Mouse (Mus musculus): Measurements from ENCODE around the gene Gm20696. TPM values are rescaled to one million over a fixed set of nuclear protein-coding genes. Genes with fewer than 3 reads are reported as not detected.

The Gm20696 gene
- polyA plus RNA-seq, 1 experiment: 3.0 TPM

- peak; percentile 47 for TF ChIP-seq POLR2A (IDR thresholded peaks at IDR 0.05; ENCODE audit: extremely low read depth, insufficient read depth, low read length)
- no peak for TF ChIP-seq CTCF (IDR thresholded peaks at IDR 0.05; ENCODE audit: extremely low read depth, insufficient read depth, low read length)
- Histone ChIP-seq H3K4me1 (ENCODE audit: control insufficient read depth, insufficient read depth, low read length) (peaks cover 10% of the 10 kb centered on the region), H3K4me3 (ENCODE audit: insufficient read depth, low read length) (no peak overlapping the region), H3K27ac (ENCODE audit: insufficient read depth, low read length) (peak overlapping the region; percentile 71)
These were observed 3.1 kb upstream of the Gm20696 start for GRCm38 (mm10) chr6:99669481-99670325.

DNA sequence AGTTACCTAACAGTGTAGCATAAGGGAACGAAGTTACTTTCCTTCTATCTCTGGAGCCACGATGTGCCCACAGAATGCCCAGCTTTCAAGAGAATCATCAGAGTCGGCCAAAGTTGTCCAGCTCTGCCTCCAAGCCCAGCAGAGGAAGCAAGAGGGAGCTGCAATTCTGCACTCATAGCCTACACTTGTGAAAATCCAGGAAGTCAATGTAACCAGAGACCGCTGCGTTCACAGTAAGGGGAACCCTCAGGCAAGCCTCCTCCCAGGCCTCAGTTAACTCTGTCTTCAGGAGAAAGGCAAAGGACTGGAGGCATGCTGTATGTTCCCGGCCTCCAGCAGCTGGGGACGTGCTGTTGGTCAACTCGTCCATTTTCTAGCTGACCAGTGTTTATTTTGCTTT is 693 bp upstream of the Gm20696 start:
- Histone ChIP-seq H3K4me1 (ENCODE audit: control insufficient read depth, insufficient read depth, low read length) (peaks cover 12% of the 10 kb centered on the region), H3K4me3 (ENCODE audit: insufficient read depth, low read length) (peak overlapping the region; percentile 42; the same call in 1 of the 2 replicates), H3K27ac (ENCODE audit: insufficient read depth, low read length) (0 out of 2 replicates have a peak overlapping the region, but pooled peaks have one; percentile 43)
- TF ChIP-seq CTCF (IDR thresholded peaks at IDR 0.05; ENCODE audit: extremely low read depth, insufficient read depth, low read length) (no peak), POLR2A (IDR thresholded peaks at IDR 0.05; ENCODE audit: extremely low read depth, insufficient read depth, low read length) (no peak)

DNA sequence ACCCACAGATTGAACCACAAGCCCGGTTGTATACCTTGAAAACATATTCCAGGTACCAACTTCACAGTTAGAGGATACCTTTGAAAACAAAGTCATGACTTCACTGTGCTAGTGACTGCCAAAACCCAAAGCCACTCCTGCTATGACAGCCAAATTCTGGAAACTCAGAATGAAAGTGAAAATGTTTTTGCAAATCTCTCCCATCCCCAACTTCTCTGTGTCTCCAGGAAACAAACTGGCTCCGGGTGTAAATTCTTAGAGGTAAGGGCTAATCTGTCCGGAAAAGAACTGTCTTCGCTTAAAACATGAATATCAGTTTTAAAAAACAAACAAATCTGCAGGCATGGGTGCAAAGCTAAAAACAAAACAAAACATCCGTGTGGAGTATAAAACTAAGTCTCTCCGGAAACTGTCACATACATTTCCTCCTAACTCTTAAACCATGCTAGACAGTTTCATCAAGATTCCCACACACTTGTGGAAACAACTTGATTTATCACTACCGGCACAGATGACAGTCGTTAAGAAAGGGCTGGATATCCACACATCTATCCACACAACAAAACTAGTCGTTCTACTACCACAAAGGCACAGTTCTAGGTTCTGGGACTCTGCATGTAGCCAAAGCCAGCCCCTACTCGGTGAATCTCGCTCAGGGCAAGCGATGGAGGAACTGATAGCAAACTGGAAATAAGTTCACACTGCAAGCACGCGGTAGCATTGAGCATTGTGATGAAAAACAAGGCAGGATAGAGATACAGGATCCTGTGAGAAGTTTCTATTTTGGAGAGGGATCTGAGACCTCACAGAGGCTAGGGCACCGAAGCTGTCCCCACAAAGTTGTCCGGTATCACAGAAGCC is 910 bp downstream of the Gm20696 start:
- H3K4me3 ChIP-seq (ENCODE audit: insufficient read depth, low read length): peak overlapping the region; percentile 42
- no peak overlapping the region for H3K27ac ChIP-seq (ENCODE audit: insufficient read depth, low read length)
- peaks cover 12% of the 10 kb centered on the region for H3K4me1 ChIP-seq (ENCODE audit: control insufficient read depth, insufficient read depth, low read length)
- TF ChIP-seq CTCF (IDR thresholded peaks at IDR 0.05; ENCODE audit: extremely low read depth, insufficient read depth, low read length) (no peak), POLR2A (IDR thresholded peaks at IDR 0.05; ENCODE audit: extremely low read depth, insufficient read depth, low read length) (no peak)

DNA sequence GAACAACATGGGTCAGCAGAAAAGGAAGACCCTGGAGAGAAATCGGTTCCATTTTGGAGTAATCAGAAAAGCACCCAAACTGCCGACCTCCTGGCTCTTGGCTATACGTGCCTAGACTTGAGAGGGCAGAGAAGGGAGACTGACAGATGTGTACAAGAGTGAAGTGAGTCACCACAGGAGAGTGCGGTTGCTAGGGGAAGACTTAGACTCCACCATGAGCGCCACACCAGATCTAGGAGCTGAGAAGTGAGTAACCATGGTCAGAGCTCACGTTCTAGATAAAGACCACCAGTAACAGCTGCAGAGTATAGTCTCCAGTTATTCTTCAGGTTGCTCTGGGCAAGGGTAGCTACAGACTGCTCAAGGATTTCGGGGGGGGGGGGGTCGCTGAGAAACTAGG is 3.4 kb downstream of the Gm20696 start:
- no peak for TF ChIP-seq POLR2A (IDR thresholded peaks at IDR 0.05; ENCODE audit: extremely low read depth, insufficient read depth, low read length)
- no peak for TF ChIP-seq CTCF (IDR thresholded peaks at IDR 0.05; ENCODE audit: extremely low read depth, insufficient read depth, low read length)
- H3K4me1 ChIP-seq (ENCODE audit: control insufficient read depth, insufficient read depth, low read length): peaks cover 5% of the 10 kb centered on the region
- no peak overlapping the region for H3K4me3 ChIP-seq (ENCODE audit: insufficient read depth, low read length)
- no peak overlapping the region for H3K27ac ChIP-seq (ENCODE audit: insufficient read depth, low read length)

DNA sequence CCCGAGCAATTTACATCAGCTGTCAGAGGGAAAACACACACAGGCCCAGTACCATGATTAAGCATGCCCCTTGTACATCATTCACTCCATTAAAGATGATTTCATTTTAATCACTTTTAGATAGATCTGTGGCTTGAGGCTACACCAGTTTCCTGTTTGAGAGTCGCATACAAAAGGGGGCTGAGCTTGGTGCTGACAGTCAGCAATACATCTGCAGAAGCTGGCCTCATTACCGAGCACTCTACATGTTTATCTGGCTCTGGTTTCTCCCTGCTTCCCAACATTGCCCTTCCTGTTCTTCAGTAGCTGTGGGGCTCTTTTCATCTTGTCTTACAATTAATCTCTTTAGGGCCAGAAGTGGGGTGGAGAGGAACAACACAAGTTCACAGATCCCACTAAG is 6.2 kb downstream of the Gm20696 start:
- Histone ChIP-seq H3K4me3 (ENCODE audit: insufficient read depth, low read length) (no peak overlapping the region), H3K4me1 (ENCODE audit: control insufficient read depth, insufficient read depth, low read length) (peaks cover 2% of the 10 kb centered on the region), H3K27ac (ENCODE audit: insufficient read depth, low read length) (no peak overlapping the region)
- TF ChIP-seq POLR2A (IDR thresholded peaks at IDR 0.05; ENCODE audit: extremely low read depth, insufficient read depth, low read length) (no peak), CTCF (IDR thresholded peaks at IDR 0.05; ENCODE audit: extremely low read depth, insufficient read depth, low read length) (no peak)

DNA sequence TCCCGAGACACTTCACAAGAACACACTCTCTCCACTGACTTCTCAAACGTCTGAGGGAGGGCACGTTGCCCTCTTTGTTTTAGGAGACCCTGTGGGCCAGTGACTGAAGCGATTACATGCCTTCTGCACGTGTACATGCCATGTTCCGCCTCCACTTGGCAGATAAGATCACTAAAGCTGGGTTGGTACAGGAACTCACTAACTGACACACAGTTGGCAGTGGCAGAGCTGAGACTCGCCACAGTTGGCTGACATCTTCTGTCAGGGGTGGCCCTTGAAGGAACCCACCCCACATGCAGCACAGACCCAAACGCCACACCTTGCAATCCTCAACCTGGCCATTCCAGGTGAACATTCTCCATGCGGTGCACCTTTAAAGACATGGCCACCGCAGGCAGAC is 8.0 kb downstream of the Gm20696 start:
- Histone ChIP-seq H3K4me3 (ENCODE audit: insufficient read depth, low read length) (no peak overlapping the region), H3K4me1 (ENCODE audit: control insufficient read depth, insufficient read depth, low read length) (no peaks in the 10 kb centered on the region; the same call in 1 of the 2 replicates), H3K27ac (ENCODE audit: insufficient read depth, low read length) (no peak overlapping the region)
- no peak for TF ChIP-seq POLR2A (IDR thresholded peaks at IDR 0.05; ENCODE audit: extremely low read depth, insufficient read depth, low read length)
- no peak for TF ChIP-seq CTCF (IDR thresholded peaks at IDR 0.05; ENCODE audit: extremely low read depth, insufficient read depth, low read length)

- Histone ChIP-seq H3K4me1 (ENCODE audit: control insufficient read depth, insufficient read depth, low read length) (no peaks in the 10 kb centered on the region; the same call in 1 of the 2 replicates), H3K27ac (ENCODE audit: insufficient read depth, low read length) (no peak overlapping the region), H3K4me3 (ENCODE audit: insufficient read depth, low read length) (no peak overlapping the region)
- TF ChIP-seq CTCF (IDR thresholded peaks at IDR 0.05; ENCODE audit: extremely low read depth, insufficient read depth, low read length) (no peak), POLR2A (IDR thresholded peaks at IDR 0.05; ENCODE audit: extremely low read depth, insufficient read depth, low read length) (no peak)
These were observed 10.5 kb downstream of the Gm20696 start for GRCm38 (mm10) chr6:99656088-99656487.

DNA sequence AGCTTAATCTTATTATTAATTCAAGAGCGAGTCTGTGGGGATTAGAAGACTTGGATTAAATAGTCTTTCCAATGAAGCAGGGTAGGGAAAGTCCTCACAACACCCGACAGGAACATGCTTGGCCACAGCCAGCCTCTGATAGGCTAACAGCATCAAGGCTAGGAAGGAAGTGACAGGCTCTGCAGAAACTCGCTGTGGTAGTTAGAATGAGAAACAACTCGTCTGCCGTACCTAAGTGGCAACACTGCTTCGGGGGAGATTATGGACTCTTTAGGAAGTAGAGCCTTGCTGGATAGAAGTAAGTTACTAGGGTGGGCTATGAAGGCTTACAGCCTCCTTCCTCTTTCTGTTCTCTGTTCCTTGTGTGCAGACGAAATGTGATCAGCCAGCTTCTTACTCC is 11.1 kb downstream of the Gm20696 start:
- TF ChIP-seq POLR2A (IDR thresholded peaks at IDR 0.05; ENCODE audit: extremely low read depth, insufficient read depth, low read length) (no peak), CTCF (IDR thresholded peaks at IDR 0.05; ENCODE audit: extremely low read depth, insufficient read depth, low read length) (no peak)
- H3K27ac ChIP-seq (ENCODE audit: insufficient read depth, low read length): no peak overlapping the region
- H3K4me3 ChIP-seq (ENCODE audit: insufficient read depth, low read length): no peak overlapping the region
- no peaks in the 10 kb centered on the region; the same call in 1 of the 2 replicates for H3K4me1 ChIP-seq (ENCODE audit: control insufficient read depth, insufficient read depth, low read length)

DNA sequence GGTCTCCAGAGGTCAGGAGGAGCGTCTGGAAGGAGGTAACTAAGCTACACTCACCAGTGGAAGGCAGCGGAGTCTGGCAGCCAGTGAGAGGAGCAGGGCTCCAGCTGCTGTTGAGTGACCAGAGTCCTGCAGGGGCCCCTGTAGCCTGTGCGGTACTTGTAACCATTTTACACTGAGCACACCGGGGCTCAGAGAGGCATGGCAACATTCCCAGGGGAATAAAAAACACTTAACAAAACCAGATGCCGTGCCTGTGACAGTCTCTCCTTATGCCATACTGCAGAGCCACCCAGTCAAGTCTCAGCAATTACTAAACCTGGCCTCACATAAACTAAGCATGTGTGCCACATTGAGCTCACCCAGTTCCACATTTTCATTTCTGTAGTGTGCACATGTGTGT is 12.3 kb downstream of the Gm20696 start:
- H3K4me3 ChIP-seq (ENCODE audit: insufficient read depth, low read length): no peak overlapping the region
- H3K4me1 ChIP-seq (ENCODE audit: control insufficient read depth, insufficient read depth, low read length): no peaks in the 10 kb centered on the region; the same call in 1 of the 2 replicates
- no peak for TF ChIP-seq CTCF (IDR thresholded peaks at IDR 0.05; ENCODE audit: extremely low read depth, insufficient read depth, low read length)
- no peak for TF ChIP-seq POLR2A (IDR thresholded peaks at IDR 0.05; ENCODE audit: extremely low read depth, insufficient read depth, low read length)
- H3K27ac ChIP-seq (ENCODE audit: insufficient read depth, low read length): no peak overlapping the region
